Mouse (Mus musculus): ENCODE data around the gene Myo1h.

Gene Myo1h

DNA sequence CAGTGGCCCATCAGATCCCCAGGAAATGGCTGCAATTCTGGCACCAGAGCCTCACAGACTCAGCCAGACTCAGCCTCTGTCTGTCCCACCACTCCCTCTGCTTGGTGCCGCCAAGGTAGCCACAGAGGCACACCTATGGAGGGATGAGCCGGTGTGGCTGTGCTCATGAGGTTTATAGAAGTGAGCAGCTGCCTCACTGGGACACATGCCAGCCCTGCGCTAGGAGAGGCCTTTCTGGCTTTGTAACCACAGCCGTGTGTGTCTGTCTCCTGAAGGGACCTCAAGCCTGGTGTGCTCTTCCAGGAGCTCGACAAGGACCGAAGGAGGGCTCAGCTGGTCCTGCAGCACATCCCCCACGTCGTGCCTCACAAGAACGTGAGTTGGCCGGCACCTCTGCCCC lies 118.3 kb downstream of the Myo1h start:
- peak; percentile 30 for DNase-seq

DNA sequence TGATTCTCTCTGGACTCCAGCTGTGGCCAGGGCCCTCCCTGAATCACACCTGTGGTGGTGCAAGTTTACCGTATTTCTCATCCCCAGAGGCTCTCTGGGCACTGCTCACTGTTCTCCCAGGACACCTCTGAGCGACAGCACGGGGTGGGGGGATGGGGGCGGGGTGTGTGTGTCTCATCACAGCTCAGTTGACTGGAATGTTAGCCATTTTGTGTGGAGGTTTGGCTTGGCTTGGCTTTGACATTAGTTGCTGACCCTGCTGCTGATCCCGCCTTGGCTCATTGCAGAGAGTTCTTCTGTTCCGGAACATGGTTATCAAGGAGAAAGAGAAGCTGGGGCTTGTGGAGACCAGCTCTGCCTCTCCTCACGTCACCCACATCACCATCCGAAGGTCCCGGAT lies 118.8 kb downstream of the Myo1h start:
- no peak for DNase-seq

DNA sequence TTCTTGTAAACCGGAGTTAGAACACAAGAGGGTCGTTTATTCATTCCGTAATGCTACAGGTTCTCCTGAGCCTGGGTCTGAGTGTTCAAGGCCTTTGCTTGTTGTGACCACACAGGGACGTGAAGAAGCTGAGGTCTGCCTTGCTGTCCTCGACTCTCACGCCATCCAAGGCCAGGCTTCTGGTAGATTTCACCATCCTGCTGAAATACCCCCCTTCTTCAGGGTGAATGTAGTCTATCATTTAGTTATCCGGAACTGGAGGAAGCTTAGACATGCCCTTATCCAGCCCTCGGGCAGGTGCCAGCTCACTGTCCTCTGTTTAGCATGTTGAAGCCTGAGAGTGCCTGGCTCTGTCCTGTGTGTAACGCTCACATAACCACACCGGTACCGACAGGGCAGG lies 119.9 kb downstream of the Myo1h start:
- no peak for DNase-seq

DNA sequence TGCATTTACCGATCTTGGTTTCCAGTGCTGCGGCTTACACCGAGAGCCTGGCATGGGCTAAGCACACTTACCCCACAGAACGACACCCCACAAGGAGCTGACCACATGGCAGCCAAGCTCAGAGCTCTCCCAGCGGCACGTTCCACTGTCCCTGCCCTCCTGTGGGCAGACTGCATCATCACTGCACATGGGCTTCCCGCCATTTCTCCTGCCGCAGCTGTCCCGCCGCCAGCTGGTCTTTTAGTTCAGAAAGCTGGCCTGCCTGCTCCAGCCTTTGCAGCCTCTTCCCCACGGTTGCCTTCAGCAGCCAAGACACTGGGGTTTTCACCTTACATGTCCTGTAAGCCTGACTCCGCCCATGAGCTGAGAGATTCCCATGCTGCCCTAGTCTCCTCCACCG lies 121.5 kb downstream of the Myo1h start:
- DNase-seq = no peak

DNA sequence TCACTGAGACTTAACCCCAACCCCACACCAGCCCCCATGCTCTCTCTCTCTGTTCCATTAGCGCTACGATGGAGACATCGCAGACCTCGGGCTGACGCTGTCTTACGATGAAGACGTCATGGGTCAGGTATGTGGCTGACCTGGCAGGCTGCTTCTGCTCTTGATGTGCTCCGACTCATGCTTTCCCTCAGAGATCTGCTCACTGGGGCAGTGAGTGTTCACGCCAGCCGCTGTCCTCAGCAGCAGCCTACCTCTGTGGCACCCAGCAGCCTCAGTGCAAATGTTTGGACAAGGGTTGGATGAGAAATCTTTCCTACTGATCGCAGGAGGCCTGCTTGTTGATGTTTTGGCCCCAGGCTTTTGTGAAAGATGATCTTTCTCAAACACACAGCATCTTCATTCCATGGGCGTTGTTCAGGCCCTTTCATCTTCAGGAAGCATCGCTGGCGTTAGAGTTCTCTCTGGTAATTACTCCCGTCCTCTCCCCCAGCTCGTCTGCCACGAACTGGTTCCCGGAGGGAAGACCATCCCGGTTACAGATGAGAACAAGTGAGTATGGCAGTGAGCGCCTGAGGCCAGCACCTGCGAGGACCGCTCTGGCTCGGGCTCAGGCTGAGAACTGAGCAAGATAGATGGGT lies 123.5 kb downstream of the Myo1h start:
- no peak for DNase-seq

DNA sequence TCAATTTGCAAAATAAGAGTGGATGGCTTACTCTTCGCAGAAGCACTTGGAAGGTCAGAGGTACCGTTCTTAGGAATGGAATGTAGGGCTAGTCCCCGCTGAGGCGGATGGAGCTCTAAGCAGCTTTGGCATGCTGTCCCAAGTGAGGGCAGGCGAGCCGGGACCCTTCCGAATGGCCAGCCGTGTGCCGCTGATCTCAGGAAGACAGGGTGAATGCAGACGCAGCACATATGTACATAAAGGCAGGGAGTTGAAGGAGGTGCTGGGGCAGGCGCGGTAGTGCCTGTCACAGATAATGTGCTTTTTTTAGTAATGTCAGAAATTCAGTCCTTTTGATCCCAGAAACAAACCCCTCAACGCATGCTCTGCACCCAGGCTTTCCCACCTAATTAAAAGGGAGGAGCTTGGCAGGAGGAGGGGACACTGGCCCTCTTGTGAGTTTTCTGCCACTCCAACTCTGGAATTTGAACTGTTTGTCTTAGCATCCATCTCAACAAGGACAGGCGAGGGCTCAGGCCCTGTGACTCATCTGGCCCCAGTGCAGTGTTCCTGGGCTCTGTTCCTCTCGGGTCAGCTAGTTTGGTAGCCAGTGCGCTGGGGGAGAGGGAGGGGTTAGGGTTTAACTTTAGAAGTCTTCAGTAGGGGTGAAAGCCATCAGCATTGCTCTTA lies 124.2 kb downstream of the Myo1h start:
- DNase-seq = no peak

Measured in cerebellum, adult 11 months (tissue).